Mouse (Mus musculus) ovary, postnatal 36 days (tissue): ENCODE data around the gene Dcun1d1.

ENCODE experiments used
- DNase-seq: peaks from one replicate; pipeline ENCODE4 v3.0.0; 2022; ENCODE audit warnings: low spot score, mixed read lengths

Gene Dcun1d1

GRCm38 (mm10) chr3:35931359-35931758 is 5.9 kb downstream of the Dcun1d1 start:
- no peak for DNase-seq

GRCm38 (mm10) chr3:35929831-35930230 is 7.4 kb downstream of the Dcun1d1 start:
- DNase-seq = no peak

- DNase-seq = no peak
These were observed 7.8 kb downstream of the Dcun1d1 start for GRCm38 (mm10) chr3:35929406-35929805.

- no peak for DNase-seq
These were observed 11.4 kb downstream of the Dcun1d1 start for GRCm38 (mm10) chr3:35925852-35926251.

- DNase-seq = no peak
These were observed 13.2 kb downstream of the Dcun1d1 start for GRCm38 (mm10) chr3:35924007-35924406.

- DNase-seq = no peak
These were observed 13.8 kb downstream of the Dcun1d1 start for GRCm38 (mm10) chr3:35923495-35923894.

- no peak for DNase-seq
These were observed 14.7 kb downstream of the Dcun1d1 start for GRCm38 (mm10) chr3:35922522-35922921.

GRCm38 (mm10) chr3:35918229-35918628 is 19.0 kb downstream of the Dcun1d1 start:
- peak; percentile 39 for DNase-seq

- no peak for DNase-seq
These were observed 28.1 kb downstream of the Dcun1d1 start for GRCm38 (mm10) chr3:35908982-35909680.

- no peak for DNase-seq
These were observed 36.6 kb downstream of the Dcun1d1 start for GRCm38 (mm10) chr3:35900555-35901204.

GRCm38 (mm10) chr3:35899109-35899508 is 38.1 kb downstream of the Dcun1d1 start:
- DNase-seq = no peak

- DNase-seq = no peak
These were observed 39.3 kb downstream of the Dcun1d1 start for GRCm38 (mm10) chr3:35897900-35898299.

GRCm38 (mm10) chr3:35893156-35893555 is 44.1 kb downstream of the Dcun1d1 start:
- DNase-seq = no peak

- no peak for DNase-seq
These were observed 46.1 kb downstream of the Dcun1d1 start for GRCm38 (mm10) chr3:35891123-35891522.

GRCm38 (mm10) chr3:35889531-35889930 is 47.7 kb downstream of the Dcun1d1 start:
- no peak for DNase-seq

GRCm38 (mm10) chr3:35883267-35883666 is 54.0 kb downstream of the Dcun1d1 start:
- DNase-seq = no peak

- DNase-seq = no peak
These were observed 87.9 kb downstream of the Dcun1d1 start for GRCm38 (mm10) chr3:35849326-35849725.
